Mouse (Mus musculus): ENCODE measurements at regions not wholly inside any gene's neighbourhood (a gene's known extent, or its start where the extent isn't known, plus 50 kb on each side); places are given as distances from the start of the nearest gene placed in this dataset.

DNA sequence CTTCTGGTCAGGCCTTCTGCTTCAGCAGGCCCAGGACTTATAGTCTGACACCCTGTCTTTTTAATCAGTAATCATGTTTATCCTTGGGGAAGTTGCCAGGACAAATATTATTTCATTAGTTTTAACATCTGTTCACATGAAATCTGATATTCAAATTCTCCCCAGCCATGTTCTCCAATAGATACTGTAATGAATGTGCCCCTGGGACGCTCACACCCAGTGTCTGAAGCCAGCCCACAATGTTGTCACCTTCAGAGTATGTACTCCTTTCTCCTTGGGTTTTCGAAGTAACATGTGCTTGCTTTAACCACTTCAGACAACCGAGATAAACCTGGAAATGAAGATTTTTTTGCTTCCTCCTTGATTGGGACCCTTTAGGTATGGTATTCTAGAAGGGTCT is 156.3 kb downstream of the Ackr3 start:
- H3K27ac ChIP-seq, result no peak overlapping the region
- H3K9ac ChIP-seq, result no peak overlapping the region
- no peaks in the 10 kb centered on the region for H3K4me1 ChIP-seq (replicated peaks; ENCODE audit: control insufficient read depth, insufficient read depth, low read length)
- no peak overlapping the region for H3K4me3 ChIP-seq (replicated peaks; ENCODE audit: low read length)
- DNase-seq (ENCODE audit: low spot score) (no peak), ATAC-seq (ENCODE audit: low FRiP score) (no peak)
- no peaks in the 10 kb centered on the region for H3K9me3 ChIP-seq (ENCODE audit: control insufficient read depth, low read length)
- no peaks in the 10 kb centered on the region for H3K36me3 ChIP-seq (replicated peaks; ENCODE audit: control insufficient read depth, insufficient read depth)
- H3K27me3 ChIP-seq (ENCODE audit: control insufficient read depth, insufficient read depth, low read length), result no peaks in the 10 kb centered on the region
- 86% methylated on average over 3 of the region's 3 CpGs for WGBS
- H3K4me2 ChIP-seq (replicated peaks), result no peak overlapping the region

DNA sequence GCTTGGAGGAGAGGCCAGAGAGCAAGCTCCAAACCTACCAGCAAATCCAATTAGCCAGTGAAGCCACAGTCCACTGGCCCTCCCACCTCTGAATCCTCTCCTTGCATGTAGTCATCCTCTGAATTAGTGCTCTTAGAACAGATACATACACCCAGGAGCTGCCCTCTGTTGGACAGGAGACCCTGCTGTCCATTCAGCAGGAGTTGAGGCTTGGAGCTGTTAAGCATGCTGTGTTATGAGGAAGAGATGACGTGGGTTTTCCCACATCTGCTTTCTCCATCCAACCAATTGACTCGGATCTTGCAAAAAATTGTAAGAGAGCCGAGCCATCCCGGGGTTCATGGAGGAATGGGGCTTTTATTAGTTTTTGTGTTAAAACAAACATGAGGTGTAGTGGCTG is 160.7 kb downstream of the Ackr3 start:
- H3K9me3 ChIP-seq (ENCODE audit: control insufficient read depth, low read length), result no peaks in the 10 kb centered on the region
- no peak overlapping the region for H3K4me3 ChIP-seq (replicated peaks; ENCODE audit: low read length)
- H3K9ac ChIP-seq, result no peak overlapping the region
- WGBS, result 85% methylated on average over 4 of the region's 4 CpGs
- no peaks in the 10 kb centered on the region for H3K4me1 ChIP-seq (replicated peaks; ENCODE audit: control insufficient read depth, insufficient read depth, low read length)
- no peaks in the 10 kb centered on the region for H3K36me3 ChIP-seq (replicated peaks; ENCODE audit: control insufficient read depth, insufficient read depth)
- H3K4me2 ChIP-seq (replicated peaks), result no peak overlapping the region
- ATAC-seq (ENCODE audit: low FRiP score) (no peak), DNase-seq (ENCODE audit: low spot score) (no peak)
- H3K27me3 ChIP-seq (ENCODE audit: control insufficient read depth, insufficient read depth, low read length), result no peaks in the 10 kb centered on the region
- no peak overlapping the region for H3K27ac ChIP-seq

DNA sequence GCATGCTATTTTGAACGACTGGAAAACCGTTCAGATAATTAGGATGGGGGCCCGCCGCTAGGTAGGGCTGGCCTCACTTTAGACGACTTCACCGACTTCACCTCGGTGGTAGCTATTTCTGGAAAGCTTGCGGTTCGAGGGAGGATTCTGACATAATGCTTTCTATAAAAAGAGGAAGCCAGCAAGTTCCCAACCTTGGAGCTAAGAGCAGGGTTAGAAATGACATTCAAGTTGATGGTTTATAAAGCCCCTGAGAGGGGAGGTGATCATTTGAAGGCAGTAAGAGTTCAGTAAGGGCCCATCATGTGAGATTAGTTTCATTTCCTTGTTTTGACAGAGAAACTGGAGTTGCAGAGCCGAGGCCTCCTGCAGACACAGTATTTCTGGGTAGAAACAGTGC is 164.8 kb downstream of the Ackr3 start:
- ATAC-seq (ENCODE audit: low FRiP score) (no peak), DNase-seq (ENCODE audit: low spot score) (no peak)
- no peaks in the 10 kb centered on the region for H3K4me1 ChIP-seq (replicated peaks; ENCODE audit: control insufficient read depth, insufficient read depth, low read length)
- H3K9ac ChIP-seq, result no peak overlapping the region
- H3K27me3 ChIP-seq (ENCODE audit: control insufficient read depth, insufficient read depth, low read length), result no peaks in the 10 kb centered on the region
- H3K4me2 ChIP-seq (replicated peaks), result no peak overlapping the region
- WGBS, result 91% methylated on average over 10 of the region's 10 CpGs
- H3K27ac ChIP-seq, result no peak overlapping the region
- H3K36me3 ChIP-seq (replicated peaks; ENCODE audit: control insufficient read depth, insufficient read depth), result no peaks in the 10 kb centered on the region
- no peaks in the 10 kb centered on the region for H3K9me3 ChIP-seq (ENCODE audit: control insufficient read depth, low read length)
- no peak overlapping the region for H3K4me3 ChIP-seq (replicated peaks; ENCODE audit: low read length)

DNA sequence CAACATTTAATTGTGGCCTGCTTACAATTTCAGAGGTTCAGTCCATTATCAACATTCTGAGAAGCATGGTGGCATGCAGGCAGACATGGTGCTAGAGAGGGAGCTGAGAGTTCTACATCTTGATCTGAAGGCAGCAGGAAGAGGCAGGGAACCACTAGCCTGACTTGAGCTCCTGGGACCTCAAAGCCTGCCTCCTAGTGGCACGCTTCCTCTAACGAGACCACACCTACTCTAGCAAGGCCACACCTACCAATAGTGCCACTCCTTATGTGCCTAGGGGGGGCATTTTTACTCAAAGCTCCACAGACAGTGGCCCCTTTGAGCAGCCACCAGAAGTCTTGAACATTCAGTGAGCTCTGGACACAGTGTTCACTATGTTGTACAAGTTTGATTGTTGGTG is 165.5 kb downstream of the Ackr3 start:
- Histone ChIP-seq H3K9me3 (ENCODE audit: control insufficient read depth, low read length) (no peaks in the 10 kb centered on the region), H3K27me3 (ENCODE audit: control insufficient read depth, insufficient read depth, low read length) (no peaks in the 10 kb centered on the region), H3K4me3 (replicated peaks; ENCODE audit: low read length) (no peak overlapping the region), H3K4me1 (replicated peaks; ENCODE audit: control insufficient read depth, insufficient read depth, low read length) (no peaks in the 10 kb centered on the region), H3K27ac (no peak overlapping the region), H3K36me3 (replicated peaks; ENCODE audit: control insufficient read depth, insufficient read depth) (no peaks in the 10 kb centered on the region), H3K9ac (no peak overlapping the region), H3K4me2 (replicated peaks) (no peak overlapping the region)
- ATAC-seq (ENCODE audit: low FRiP score) (no peak), DNase-seq (ENCODE audit: low spot score) (no peak)
- 67% methylated on average over 2 of the region's 2 CpGs for WGBS

DNA sequence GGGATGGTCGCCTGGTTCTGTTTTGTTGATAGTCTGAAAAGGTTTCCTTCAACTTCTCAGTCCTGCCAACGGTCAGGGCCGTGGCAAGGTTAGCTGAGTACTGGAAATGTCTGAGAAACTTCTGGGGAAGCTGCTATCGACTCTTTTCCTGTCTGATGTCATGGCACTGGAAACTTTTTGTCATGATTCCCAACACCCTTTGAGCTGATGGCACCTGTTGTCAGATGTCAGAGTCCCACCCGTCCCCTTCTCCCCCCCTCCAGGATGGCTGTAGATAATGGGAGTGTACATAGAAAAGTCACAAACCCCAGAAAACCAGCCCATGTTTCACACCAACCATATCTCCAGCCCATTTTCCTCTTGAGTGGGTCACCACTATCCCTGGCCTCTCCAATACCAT is 167.0 kb downstream of the Ackr3 start:
- H3K4me3 ChIP-seq (replicated peaks; ENCODE audit: low read length), result no peak overlapping the region
- 77% methylated on average over 5 of the region's 5 CpGs for WGBS
- H3K27me3 ChIP-seq (ENCODE audit: control insufficient read depth, insufficient read depth, low read length), result no peaks in the 10 kb centered on the region
- H3K27ac ChIP-seq, result no peak overlapping the region
- no peak overlapping the region for H3K4me2 ChIP-seq (replicated peaks)
- H3K9me3 ChIP-seq (ENCODE audit: control insufficient read depth, low read length), result no peaks in the 10 kb centered on the region
- no peaks in the 10 kb centered on the region for H3K4me1 ChIP-seq (replicated peaks; ENCODE audit: control insufficient read depth, insufficient read depth, low read length)
- DNase-seq (ENCODE audit: low spot score), result no peak
- no peak overlapping the region for H3K9ac ChIP-seq
- ATAC-seq (ENCODE audit: low FRiP score), result no peak
- no peaks in the 10 kb centered on the region for H3K36me3 ChIP-seq (replicated peaks; ENCODE audit: control insufficient read depth, insufficient read depth)

DNA sequence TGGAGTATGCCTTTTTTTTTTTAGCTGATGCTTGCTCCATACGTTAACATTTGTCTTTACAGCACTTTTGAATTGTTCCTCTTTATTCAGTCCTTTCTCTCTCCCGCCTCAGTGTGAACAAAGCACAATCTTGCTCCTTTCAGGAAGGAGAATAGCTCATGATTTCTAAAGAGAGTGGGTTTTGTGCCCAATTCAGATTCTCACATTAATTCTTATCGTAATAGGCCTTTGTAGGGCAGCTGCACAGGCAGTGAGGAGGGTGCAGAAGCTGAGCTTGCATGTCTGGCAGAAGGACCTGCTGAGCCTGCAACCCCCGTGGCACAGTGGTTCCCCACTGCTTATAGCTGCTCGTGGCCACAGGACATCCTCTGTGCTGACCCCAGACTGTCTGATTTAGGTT is 169.2 kb downstream of the Ackr3 start:
- no peak for DNase-seq (ENCODE audit: low spot score)
- Histone ChIP-seq H3K9ac (no peak overlapping the region), H3K27me3 (ENCODE audit: control insufficient read depth, insufficient read depth, low read length) (no peaks in the 10 kb centered on the region), H3K36me3 (replicated peaks; ENCODE audit: control insufficient read depth, insufficient read depth) (no peaks in the 10 kb centered on the region), H3K4me1 (replicated peaks; ENCODE audit: control insufficient read depth, insufficient read depth, low read length) (no peaks in the 10 kb centered on the region), H3K4me2 (replicated peaks) (no peak overlapping the region), H3K27ac (no peak overlapping the region), H3K4me3 (replicated peaks; ENCODE audit: low read length) (no peak overlapping the region), H3K9me3 (ENCODE audit: control insufficient read depth, low read length) (no peaks in the 10 kb centered on the region)
- 54% methylated on average over 5 of the region's 5 CpGs for WGBS
- ATAC-seq (ENCODE audit: low FRiP score), result no peak

DNA sequence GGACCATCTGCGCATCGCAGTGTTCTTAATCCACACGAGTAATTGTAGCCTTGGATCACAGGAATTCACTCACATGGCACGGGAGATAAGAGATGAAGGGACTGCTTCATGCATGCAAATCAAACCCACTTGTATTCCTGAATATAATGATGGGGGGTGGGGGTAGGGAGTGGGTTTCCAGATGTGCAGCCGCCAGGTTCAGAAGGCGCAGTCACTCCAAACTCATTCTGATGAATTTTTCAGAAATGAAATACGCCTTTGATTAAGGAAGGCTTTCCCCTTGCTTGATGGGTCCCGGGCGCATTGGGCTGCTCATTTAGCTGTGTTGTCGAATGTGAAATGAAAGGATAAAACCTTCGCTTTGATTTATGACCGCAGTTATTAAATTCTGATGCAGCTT is 170.7 kb downstream of the Ackr3 start:
- Histone ChIP-seq H3K27ac (no peak overlapping the region; the same call in 1 of the 2 replicates), H3K9me3 (ENCODE audit: control insufficient read depth, low read length) (no peaks in the 10 kb centered on the region), H3K9ac (no peak overlapping the region), H3K4me2 (replicated peaks) (no peak overlapping the region), H3K4me1 (replicated peaks; ENCODE audit: control insufficient read depth, insufficient read depth, low read length) (no peaks in the 10 kb centered on the region), H3K4me3 (replicated peaks; ENCODE audit: low read length) (no peak overlapping the region), H3K36me3 (replicated peaks; ENCODE audit: control insufficient read depth, insufficient read depth) (no peaks in the 10 kb centered on the region), H3K27me3 (ENCODE audit: control insufficient read depth, insufficient read depth, low read length) (no peaks in the 10 kb centered on the region)
- 68% methylated on average over 12 of the region's 12 CpGs for WGBS
- ATAC-seq (ENCODE audit: low FRiP score), result no peak
- peak; percentile 42 for DNase-seq (ENCODE audit: low spot score)

DNA sequence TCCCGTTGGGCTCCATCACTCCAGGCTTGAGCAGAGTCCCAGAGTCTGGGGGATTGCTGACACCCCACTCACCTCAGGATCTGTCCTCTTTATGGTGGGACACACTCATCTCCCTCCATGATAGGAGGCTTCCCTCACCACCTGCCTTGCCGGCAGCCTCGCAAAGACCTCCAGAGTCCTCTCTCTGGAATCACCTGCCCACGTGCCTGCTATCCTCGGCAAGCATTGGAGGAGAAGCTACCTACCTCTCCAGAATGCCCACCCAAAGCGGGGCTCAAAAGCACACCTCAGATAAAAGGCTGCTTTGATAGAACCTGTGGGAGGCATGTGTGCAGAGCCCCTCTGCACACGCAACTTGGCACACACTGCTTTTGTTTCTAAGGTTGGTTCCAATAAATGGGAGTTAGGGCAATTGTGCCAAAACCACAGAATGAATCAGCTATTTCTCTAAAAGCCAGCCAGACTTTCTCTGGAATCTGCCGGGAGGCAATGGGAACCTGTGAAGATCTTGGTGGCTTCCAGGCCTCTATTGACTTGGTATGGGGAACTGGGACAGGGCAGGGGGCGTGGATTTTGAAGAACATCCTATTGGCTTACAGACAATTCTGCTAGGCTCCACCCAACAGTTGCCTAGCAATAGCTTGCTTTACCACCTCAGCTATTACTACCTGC is 176.4 kb downstream of the Ackr3 start:
- H3K4me3 ChIP-seq (replicated peaks; ENCODE audit: low read length), result no peak overlapping the region
- H3K9me3 ChIP-seq (ENCODE audit: control insufficient read depth, low read length), result no peaks in the 10 kb centered on the region
- H3K4me1 ChIP-seq (replicated peaks; ENCODE audit: control insufficient read depth, insufficient read depth, low read length), result no peaks in the 10 kb centered on the region
- ATAC-seq (ENCODE audit: low FRiP score) (no peak), DNase-seq (ENCODE audit: low spot score) (no peak)
- H3K9ac ChIP-seq, result no peak overlapping the region
- no peaks in the 10 kb centered on the region for H3K36me3 ChIP-seq (replicated peaks; ENCODE audit: control insufficient read depth, insufficient read depth)
- WGBS, result 90% methylated on average over 9 of the region's 9 CpGs
- H3K4me2 ChIP-seq (replicated peaks), result no peak overlapping the region
- H3K27me3 ChIP-seq (ENCODE audit: control insufficient read depth, insufficient read depth, low read length), result no peaks in the 10 kb centered on the region
- no peak overlapping the region for H3K27ac ChIP-seq

DNA sequence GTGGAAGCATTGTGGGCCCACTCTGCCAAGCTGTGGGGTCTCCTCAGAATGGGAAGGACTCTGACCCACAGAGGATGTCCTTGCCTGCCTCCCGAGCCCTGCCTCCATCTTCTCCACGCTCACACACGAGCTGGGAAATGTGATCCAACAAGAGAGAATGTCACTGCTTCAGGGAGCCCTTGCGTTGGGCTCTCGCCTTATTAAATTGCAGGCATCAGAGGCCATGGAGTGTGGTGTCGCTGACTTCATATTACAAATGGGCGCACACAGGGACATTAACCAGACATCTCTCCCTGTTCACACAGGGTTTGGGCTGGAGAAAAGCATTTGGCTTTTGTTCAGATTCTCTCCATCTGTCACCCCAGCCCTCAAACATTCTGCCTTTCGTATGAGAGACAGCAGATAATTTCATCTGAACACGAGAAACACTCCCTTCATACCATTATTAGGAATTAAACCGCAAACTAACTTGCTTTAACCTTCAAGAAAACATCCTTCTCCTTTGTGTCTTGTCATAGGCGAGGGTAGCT is 179.2 kb downstream of the Ackr3 start:
- Histone ChIP-seq H3K27ac (no peak overlapping the region), H3K4me2 (replicated peaks) (no peak overlapping the region), H3K36me3 (replicated peaks; ENCODE audit: control insufficient read depth, insufficient read depth) (no peaks in the 10 kb centered on the region), H3K9ac (no peak overlapping the region), H3K4me1 (replicated peaks; ENCODE audit: control insufficient read depth, insufficient read depth, low read length) (no peaks in the 10 kb centered on the region), H3K9me3 (ENCODE audit: control insufficient read depth, low read length) (no peaks in the 10 kb centered on the region), H3K27me3 (ENCODE audit: control insufficient read depth, insufficient read depth, low read length) (no peaks in the 10 kb centered on the region), H3K4me3 (replicated peaks; ENCODE audit: low read length) (no peak overlapping the region)
- 76% methylated on average over 11 of the region's 11 CpGs for WGBS
- no peak for ATAC-seq (ENCODE audit: low FRiP score)
- no peak for DNase-seq (ENCODE audit: low spot score)

DNA sequence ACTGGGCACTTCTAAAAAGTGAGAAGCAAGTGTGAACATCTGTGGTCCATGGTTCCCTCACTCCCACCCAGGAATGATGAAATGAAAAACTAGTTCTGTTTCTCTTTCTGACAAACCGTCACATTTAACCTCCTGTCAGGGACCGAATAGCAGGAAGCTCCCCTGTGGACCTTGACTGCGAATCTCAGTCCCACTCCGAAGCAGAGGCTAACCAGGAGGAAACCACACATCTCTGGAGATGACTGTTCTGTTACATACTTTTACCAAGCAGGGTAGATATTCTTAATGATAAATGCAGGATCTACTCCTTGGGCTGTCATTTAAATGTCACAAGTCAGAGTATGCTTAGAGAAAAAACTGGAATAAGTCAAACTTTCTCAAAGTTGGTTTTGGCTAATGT is 181.2 kb downstream of the Ackr3 start:
- H3K4me1 ChIP-seq (replicated peaks; ENCODE audit: control insufficient read depth, insufficient read depth, low read length), result no peaks in the 10 kb centered on the region
- H3K4me2 ChIP-seq (replicated peaks), result no peak overlapping the region
- no peak overlapping the region for H3K9ac ChIP-seq
- WGBS, result 75% methylated on average over 4 of the region's 4 CpGs
- H3K27ac ChIP-seq, result no peak overlapping the region
- no peaks in the 10 kb centered on the region for H3K27me3 ChIP-seq (ENCODE audit: control insufficient read depth, insufficient read depth, low read length)
- H3K9me3 ChIP-seq (ENCODE audit: control insufficient read depth, low read length), result no peaks in the 10 kb centered on the region
- no peak overlapping the region for H3K4me3 ChIP-seq (replicated peaks; ENCODE audit: low read length)
- no peak for ATAC-seq (ENCODE audit: low FRiP score)
- DNase-seq (ENCODE audit: low spot score), result no peak
- no peaks in the 10 kb centered on the region for H3K36me3 ChIP-seq (replicated peaks; ENCODE audit: control insufficient read depth, insufficient read depth)
